Mouse (Mus musculus): ENCODE results near the gene Tmem141. TPM values are rescaled to one million over a fixed set of nuclear protein-coding genes. Genes with fewer than 3 reads are reported as not detected.

Tmem141 gene
- polyA plus RNA-seq, 1 experiment from 2014 or later = 25.0 TPM

DNA sequence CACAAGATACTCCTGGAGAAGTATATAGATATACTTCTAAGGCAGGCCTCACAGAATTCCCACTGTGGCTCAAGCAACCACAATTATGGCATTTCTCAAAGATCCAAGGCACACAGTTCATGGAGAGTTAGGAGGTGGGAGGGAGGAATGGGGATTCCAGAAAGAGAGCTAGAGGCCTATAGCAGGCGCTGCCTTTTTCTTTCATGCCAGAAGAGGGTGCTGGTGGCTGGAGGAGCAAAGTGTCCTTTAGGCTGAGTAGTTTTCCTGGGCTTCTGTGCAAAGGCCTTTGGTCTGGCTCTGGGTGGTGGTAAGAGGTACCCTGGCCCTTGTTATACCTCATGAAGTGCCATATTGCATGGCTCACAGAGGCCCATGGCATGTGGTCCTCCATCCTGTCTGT is 12.2 kb upstream of the Tmem141 start:
- Histone ChIP-seq H3K4me2 (replicated peaks) (no peak overlapping the region), H3K27ac (replicated peaks) (no peak overlapping the region), H3K36me3 (no peaks in the 10 kb centered on the region), H3K9ac (replicated peaks) (no peak overlapping the region), H3K27me3 (no peaks in the 10 kb centered on the region), H3K4me3 (no peak overlapping the region), H3K4me1 (no peaks in the 10 kb centered on the region), H3K9me3 (no peaks in the 10 kb centered on the region)
- 38% methylated on average over 1 of the region's 1 CpGs for WGBS
- ATAC-seq (replicated peaks) = no peak

DNA sequence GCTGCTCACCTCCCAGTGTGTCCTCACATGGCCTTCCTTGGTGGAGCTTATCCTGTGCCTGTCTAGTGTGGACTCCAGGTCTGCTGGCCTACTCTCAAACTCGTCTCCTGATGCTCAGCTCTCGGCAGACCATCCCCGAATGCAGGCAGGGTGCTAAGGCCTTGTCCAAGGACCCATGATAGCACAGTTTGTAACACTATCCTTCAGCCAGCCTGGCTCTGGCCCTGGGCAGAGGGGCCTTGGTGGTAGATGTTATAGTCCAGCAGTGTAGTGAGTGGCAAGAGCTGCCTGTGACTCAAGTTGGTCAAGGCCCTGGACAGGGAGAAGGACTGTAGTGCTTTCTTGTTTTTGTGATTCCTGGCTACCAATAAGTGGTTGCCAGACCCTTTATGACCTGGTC is 11.8 kb upstream of the Tmem141 start:
- Histone ChIP-seq H3K4me1 (no peaks in the 10 kb centered on the region), H3K27me3 (no peaks in the 10 kb centered on the region), H3K36me3 (no peaks in the 10 kb centered on the region), H3K4me2 (replicated peaks) (no peak overlapping the region), H3K9me3 (no peaks in the 10 kb centered on the region), H3K4me3 (no peak overlapping the region), H3K9ac (replicated peaks) (no peak overlapping the region), H3K27ac (replicated peaks) (no peak overlapping the region)
- ATAC-seq (replicated peaks) = no peak
- 75% methylated on average over 3 of the region's 3 CpGs for WGBS

GRCm38 (mm10) chr2:25628738-25629137 is 6.9 kb upstream of the Tmem141 start:
- Histone ChIP-seq H3K36me3 (no peaks in the 10 kb centered on the region), H3K27me3 (no peaks in the 10 kb centered on the region), H3K4me1 (no peaks in the 10 kb centered on the region), H3K9me3 (no peaks in the 10 kb centered on the region), H3K4me3 (no peak overlapping the region), H3K4me2 (replicated peaks) (no peak overlapping the region), H3K27ac (replicated peaks) (no peak overlapping the region), H3K9ac (replicated peaks) (no peak overlapping the region)
- no peak for ATAC-seq (replicated peaks)
- 57% methylated on average over 4 of the region's 4 CpGs for WGBS

GRCm38 (mm10) chr2:25627811-25628210 is 6.0 kb upstream of the Tmem141 start, which contains the start of gene Fcna:
Fcna (minus strand) TSS chr2:25628030.
- no peaks in the 10 kb centered on the region for H3K4me1 ChIP-seq
- no peaks in the 10 kb centered on the region for H3K36me3 ChIP-seq
- H3K4me3 ChIP-seq = no peak within 1 kb of the TSS
- no peak for ATAC-seq (replicated peaks)
- H3K9ac ChIP-seq (replicated peaks) = no peak within 1 kb of the TSS
- no peaks in the 10 kb centered on the region for H3K27me3 ChIP-seq
- no peak within 1 kb of the TSS for H3K27ac ChIP-seq (replicated peaks)
- H3K9me3 ChIP-seq = no peaks in the 10 kb centered on the region
- WGBS = 86% methylated on average over 6 of the region's 6 CpGs
- H3K4me2 ChIP-seq (replicated peaks) = no peak within 1 kb of the TSS

GRCm38 (mm10) chr2:25625986-25626385 is 4.2 kb upstream of the Tmem141 start:
- Histone ChIP-seq H3K9me3 (no peaks in the 10 kb centered on the region), H3K4me2 (replicated peaks) (no peak overlapping the region), H3K36me3 (no peaks in the 10 kb centered on the region), H3K4me3 (no peak overlapping the region), H3K4me1 (peaks cover 12% of the 10 kb centered on the region; the same call in 1 of the 2 replicates), H3K9ac (replicated peaks) (no peak overlapping the region), H3K27me3 (no peaks in the 10 kb centered on the region), H3K27ac (replicated peaks) (no peak overlapping the region)
- WGBS = 86% methylated on average over 5 of the region's 5 CpGs
- ATAC-seq (replicated peaks) = no peak

DNA sequence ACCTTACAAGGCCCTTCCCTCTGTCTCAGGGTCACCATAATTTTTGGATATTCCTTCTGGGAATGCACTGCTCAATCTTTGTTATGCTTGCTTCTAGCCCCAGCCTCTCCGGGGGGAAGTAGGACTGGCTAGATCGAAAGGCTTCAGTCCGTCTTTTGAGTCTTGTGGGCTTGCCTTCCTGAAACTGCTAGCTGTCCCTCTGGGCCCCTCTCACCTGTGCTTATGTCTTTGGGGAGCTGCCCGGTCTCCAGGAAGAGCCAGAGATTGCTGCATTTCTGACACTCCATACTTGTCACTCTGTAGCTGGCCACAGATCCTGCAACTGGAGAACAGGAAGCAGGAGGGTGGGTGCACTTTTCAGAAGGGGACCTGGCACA is 965 bp downstream of the Tmem141 start:
- H3K9me3 ChIP-seq = no peaks in the 10 kb centered on the region
- peaks cover 22% of the 10 kb centered on the region for H3K27me3 ChIP-seq
- H3K4me2 ChIP-seq (replicated peaks) = peak overlapping the region; percentile 61; the same call in 1 of the 2 replicates
- no peak overlapping the region; the same call in 1 of the 2 replicates for H3K4me3 ChIP-seq
- peaks cover 15% of the 10 kb centered on the region; the same call in 1 of the 2 replicates for H3K4me1 ChIP-seq
- H3K36me3 ChIP-seq = no peaks in the 10 kb centered on the region
- H3K27ac ChIP-seq (replicated peaks) = no peak overlapping the region
- H3K9ac ChIP-seq (replicated peaks) = no peak overlapping the region
- no peak for ATAC-seq (replicated peaks)
- WGBS = 88% methylated on average over 4 of the region's 4 CpGs

- Histone ChIP-seq H3K4me2 (replicated peaks) (no peak overlapping the region), H3K9ac (replicated peaks) (no peak overlapping the region), H3K27ac (replicated peaks) (no peak overlapping the region), H3K4me3 (no peak overlapping the region), H3K4me1 (peaks cover 15% of the 10 kb centered on the region; the same call in 1 of the 2 replicates), H3K9me3 (no peaks in the 10 kb centered on the region), H3K27me3 (peaks cover 27% of the 10 kb centered on the region), H3K36me3 (no peaks in the 10 kb centered on the region)
- no peak for ATAC-seq (replicated peaks)
- WGBS = 86% methylated on average over 6 of the region's 6 CpGs
Measured at GRCm38 (mm10) chr2:25620386-25620785, 1.4 kb downstream of the Tmem141 start.

GRCm38 (mm10) chr2:25617578-25617977 is 4.2 kb downstream of the Tmem141 start, which contains the start of gene Ccdc183:
Ccdc183 (minus strand) TSS chr2:25617678.
- no peaks in the 10 kb centered on the region for H3K36me3 ChIP-seq
- peaks cover 15% of the 10 kb centered on the region; the same call in 1 of the 2 replicates for H3K4me1 ChIP-seq
- H3K9ac ChIP-seq (replicated peaks) = no peak within 1 kb of the TSS
- H3K27me3 ChIP-seq = peaks cover 35% of the 10 kb centered on the region
- ATAC-seq (replicated peaks) = no peak
- H3K9me3 ChIP-seq = no peaks in the 10 kb centered on the region
- H3K27ac ChIP-seq (replicated peaks) = no peak within 1 kb of the TSS
- H3K4me3 ChIP-seq = no peak within 1 kb of the TSS
- H3K4me2 ChIP-seq (replicated peaks) = no peak within 1 kb of the TSS
- 80% methylated on average over 3 of the region's 3 CpGs for WGBS

GRCm38 (mm10) chr2:25616398-25616797 is 5.4 kb downstream of the Tmem141 start:
- Histone ChIP-seq H3K4me3 (no peak overlapping the region), H3K27ac (replicated peaks) (no peak overlapping the region), H3K4me2 (replicated peaks) (no peak overlapping the region), H3K4me1 (peaks cover 7% of the 10 kb centered on the region; the same call in 1 of the 2 replicates), H3K9me3 (no peaks in the 10 kb centered on the region), H3K9ac (replicated peaks) (no peak overlapping the region), H3K36me3 (no peaks in the 10 kb centered on the region), H3K27me3 (peaks cover 35% of the 10 kb centered on the region)
- ATAC-seq (replicated peaks) = no peak
- 15% methylated on average over 22 of the region's 22 CpGs for WGBS

- Histone ChIP-seq H3K27ac (replicated peaks) (peak overlapping the region; percentile 90), H3K27me3 (no peaks in the 10 kb centered on the region), H3K9me3 (no peaks in the 10 kb centered on the region), H3K36me3 (no peaks in the 10 kb centered on the region), H3K9ac (replicated peaks) (peak overlapping the region; percentile 89; the same call in 1 of the 2 replicates), H3K4me1 (peaks cover 22% of the 10 kb centered on the region), H3K4me3 (peak overlapping the region; percentile 80), H3K4me2 (replicated peaks) (peak overlapping the region; percentile 66)
- whole genome bisulfite sequencing = 71% methylated on average over 10 of the region's 10 CpGs
- ATAC-seq (replicated peaks) = no peak; the same call in 1 of the 2 replicates
Measured at GRCm38 (mm10) chr2:25608671-25609070, 13.1 kb downstream of the Tmem141 start.

GRCm38 (mm10) chr2:25607761-25608622 is 13.8 kb downstream of the Tmem141 start, which contains the start of gene Rabl6:
Rabl6 (minus strand) TSS chr2:25608521.
- peak within 1 kb of the TSS; percentile 66 for H3K4me2 ChIP-seq (replicated peaks)
- peak within 1 kb of the TSS; percentile 80 for H3K4me3 ChIP-seq
- peak within 1 kb of the TSS; percentile 90 for H3K27ac ChIP-seq (replicated peaks)
- H3K36me3 ChIP-seq = no peaks in the 10 kb centered on the region
- H3K9me3 ChIP-seq = no peaks in the 10 kb centered on the region
- H3K9ac ChIP-seq (replicated peaks) = peak within 1 kb of the TSS; percentile 89
- peak; percentile 94 for ATAC-seq (replicated peaks)
- H3K27me3 ChIP-seq = no peaks in the 10 kb centered on the region
- peaks cover 22% of the 10 kb centered on the region for H3K4me1 ChIP-seq
- WGBS = under 1% methylated on average over 80 of the region's 80 CpGs

DNA sequence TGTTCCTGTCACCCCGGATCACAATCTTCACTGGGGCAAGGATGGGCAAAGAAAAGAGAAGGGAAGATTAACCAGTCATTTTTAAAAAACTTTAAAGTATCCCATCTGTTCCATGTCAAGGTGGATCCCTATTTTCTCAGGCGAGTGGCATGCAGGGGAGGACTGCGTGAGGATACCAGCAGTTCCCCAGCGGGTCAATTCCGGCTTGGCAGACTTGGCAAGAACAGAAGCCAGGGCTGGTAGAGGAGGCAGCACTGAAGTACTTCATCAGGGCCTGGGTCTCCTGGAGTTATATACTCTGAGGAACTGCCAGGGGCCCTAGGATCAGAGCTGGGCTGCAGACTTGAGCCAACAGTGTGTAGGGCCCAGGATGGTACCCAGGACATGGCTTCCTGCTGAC is 19.3 kb downstream of the Tmem141 start:
- H3K27me3 ChIP-seq = no peaks in the 10 kb centered on the region
- H3K27ac ChIP-seq (replicated peaks) = no peak overlapping the region
- WGBS = 93% methylated on average over 5 of the region's 5 CpGs
- no peaks in the 10 kb centered on the region for H3K9me3 ChIP-seq
- no peak overlapping the region for H3K4me2 ChIP-seq (replicated peaks)
- H3K4me3 ChIP-seq = no peak overlapping the region
- H3K36me3 ChIP-seq = peaks cover 48% of the 10 kb centered on the region
- H3K4me1 ChIP-seq = peaks cover 16% of the 10 kb centered on the region
- H3K9ac ChIP-seq (replicated peaks) = no peak overlapping the region
- ATAC-seq (replicated peaks) = no peak
